Mouse (Mus musculus): Measurements from ENCODE around the gene H2-Q10.
A peak's percentile ranks its signal among the peaks of the same experiment; 100 is the strongest.
"Not testable (repeated sequence)": the region's sequence is repeated elsewhere in the genome, so short reads cannot be mapped to it uniquely, and the experiment has no call there.

H2-Q10 gene

GRCm38 (mm10) chr17:35460513-35461341, 9.2 kb upstream of the H2-Q10 start:
- not testable (repeated sequence) for DNase-seq

GRCm38 (mm10) chr17:35465651-35466050, 4.2 kb upstream of the H2-Q10 start:
- DNase-seq = peak in 1 of 2 experiments; percentile 13

DNA sequence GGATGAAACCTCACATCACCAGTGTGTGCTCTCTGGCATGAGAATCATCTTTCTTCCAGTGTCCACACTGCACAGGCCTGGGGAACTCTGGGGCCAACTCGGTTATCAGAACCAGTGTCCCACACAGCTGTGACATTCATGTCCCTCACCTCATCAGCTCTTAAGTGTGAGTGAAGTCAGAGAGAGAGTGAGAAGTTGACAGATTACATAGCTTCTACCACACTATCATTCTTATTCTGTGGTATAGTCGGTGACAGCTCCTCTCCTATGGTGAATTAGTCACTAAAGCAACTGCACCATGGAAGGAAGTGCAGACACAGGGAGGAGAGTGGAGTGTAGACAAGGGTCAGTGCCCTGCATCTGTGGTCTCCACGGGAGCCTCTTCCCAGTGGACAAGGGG, 953 bp upstream of the H2-Q10 start:
- peak in 1 of 2 experiments; percentile 6 for DNase-seq

DNA sequence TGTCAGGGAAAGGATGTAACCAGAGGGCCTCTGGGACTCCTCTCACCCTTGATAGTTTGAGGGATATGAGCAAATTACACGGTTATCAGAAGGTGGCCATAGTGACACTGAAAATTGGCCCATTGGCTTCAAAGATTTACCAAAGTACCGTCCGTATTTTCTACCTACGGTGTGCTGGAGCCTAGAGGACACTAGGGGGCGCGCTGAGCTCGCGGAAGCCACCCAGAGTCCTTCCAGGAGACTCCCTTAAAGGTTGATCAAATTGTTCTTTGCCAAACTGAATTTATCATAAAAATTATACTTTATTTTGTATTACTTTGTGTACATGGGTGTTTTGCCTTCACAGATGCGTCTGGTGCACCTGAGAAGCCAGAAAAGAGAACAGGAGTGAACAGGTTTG, 14.2 kb downstream of the H2-Q10 start:
- DNase-seq = peak; percentile 43 to 69

- DNase-seq = no peak
These were observed 15.8 kb downstream of the H2-Q10 start for GRCm38 (mm10) chr17:35485702-35486101.

DNA sequence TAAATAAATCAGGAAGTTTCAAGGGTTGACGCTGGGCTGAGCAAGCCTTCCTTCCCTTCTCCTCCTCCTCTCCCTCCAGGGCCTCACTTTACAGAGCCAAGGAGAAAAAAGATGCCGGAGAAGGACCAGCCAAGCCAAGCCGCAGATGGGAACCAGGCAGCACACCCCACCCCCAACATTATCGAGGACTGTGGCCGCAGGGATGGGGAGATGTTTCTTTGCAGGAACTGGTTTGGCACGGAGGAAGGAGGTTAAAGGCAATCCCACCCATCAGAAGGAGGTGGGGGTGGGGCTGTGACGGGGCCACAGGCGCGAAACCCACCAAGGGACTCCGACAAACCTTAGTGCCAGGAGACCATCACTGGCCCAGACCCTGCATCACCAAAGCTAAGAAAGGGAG, 16.8 kb downstream of the H2-Q10 start:
- DNase-seq = no peak

DNA sequence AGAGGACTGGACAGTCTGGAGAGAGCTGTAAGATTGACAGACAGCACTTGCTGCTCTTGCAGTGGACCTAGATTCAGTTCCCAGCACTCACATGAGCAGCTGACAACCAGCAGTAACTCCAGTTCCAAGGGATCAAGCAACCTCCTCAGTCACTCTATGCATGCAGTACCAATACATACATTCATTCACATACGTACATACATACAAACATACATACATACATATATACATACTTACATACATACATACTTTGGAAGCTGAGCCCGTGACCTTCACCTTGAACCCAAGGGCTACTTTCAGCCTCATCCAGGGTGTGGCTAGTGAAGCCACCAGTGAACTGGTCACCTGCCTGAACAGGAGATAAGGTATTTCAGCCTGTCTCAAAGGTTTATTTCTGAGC, 18.2 kb downstream of the H2-Q10 start:
- no peak for DNase-seq

DNA sequence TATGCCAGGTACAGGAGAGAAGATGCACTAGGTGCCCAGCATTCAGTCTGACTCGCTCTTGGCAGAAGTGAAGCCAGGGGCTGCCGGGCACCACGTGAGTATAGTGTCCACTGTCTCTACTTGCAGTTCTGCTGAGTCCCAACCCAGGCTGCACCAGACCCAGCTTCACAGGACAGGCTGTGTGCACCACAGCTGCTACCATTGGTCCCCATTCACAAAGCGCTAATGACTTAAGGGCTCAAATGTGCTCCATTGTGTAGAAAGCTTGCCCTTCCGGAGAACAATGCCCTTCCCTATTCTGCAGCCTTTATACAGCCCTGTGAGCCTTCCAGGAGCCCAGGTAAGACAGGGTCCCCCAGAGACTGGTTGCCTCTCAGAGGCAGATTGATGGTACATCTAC, 20.4 kb downstream of the H2-Q10 start:
- DNase-seq = no peak

DNA sequence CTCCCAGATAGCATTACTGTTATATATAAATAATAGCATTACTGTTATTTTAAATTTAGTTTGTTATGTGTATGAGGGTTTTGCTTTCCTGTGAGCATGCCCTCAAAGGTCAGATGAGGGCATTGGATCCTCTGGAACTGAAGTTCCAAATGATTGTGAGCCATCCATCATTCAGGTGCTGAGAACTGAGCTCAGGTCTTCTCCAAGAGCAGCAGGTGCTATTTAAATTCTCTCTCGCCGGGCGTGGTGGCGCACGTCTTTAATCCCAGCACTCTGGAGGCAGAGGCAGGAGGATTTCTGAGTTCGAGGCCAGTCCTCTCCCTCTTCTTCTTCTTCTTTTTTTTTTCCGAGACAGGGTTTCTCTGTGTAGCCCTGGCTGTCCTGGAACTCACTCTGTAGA, 27.2 kb downstream of the H2-Q10 start:
- no peak for DNase-seq

DNA sequence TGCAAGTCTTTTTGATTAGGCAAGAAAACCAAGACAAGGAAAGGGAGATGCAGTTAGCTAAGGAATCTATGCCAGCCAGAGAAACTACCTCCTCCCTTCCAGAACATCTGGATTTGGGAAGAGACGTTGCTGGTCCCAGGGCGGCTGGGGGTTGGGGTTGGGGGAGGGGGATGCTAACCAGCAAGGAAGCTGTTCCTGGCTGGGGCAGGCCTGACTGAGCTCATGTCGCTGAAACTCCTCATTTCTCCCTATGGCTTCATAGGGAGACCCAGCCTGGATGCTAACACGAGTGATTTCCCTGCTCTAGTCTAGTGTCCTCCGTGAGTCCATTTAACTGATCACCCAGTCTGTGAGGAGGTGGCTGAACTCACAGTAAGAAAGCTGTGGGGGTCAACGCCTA, 32.3 kb downstream of the H2-Q10 start:
- DNase-seq = no peak

DNA sequence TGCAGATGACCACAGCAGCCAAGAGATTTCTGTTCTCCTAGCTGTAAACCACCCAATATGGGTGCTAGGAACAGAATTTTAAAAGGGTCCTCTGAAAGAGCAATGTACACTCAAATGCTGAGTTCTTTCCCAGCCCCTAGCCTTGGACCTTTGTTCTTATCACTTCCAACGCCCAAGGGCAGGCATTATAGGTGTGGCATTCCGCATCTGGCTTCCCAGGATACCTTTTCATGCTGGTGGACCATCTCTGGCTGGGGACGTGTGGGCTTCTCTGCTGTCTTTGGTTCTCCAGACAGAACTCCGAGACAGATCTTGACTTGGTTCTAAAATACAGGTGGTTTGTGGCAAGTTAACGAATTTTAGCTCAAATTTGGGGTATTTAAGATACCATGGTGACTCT, 32.9 kb downstream of the H2-Q10 start:
- no peak for DNase-seq

GRCm38 (mm10) chr17:35503849-35504248, 34.0 kb downstream of the H2-Q10 start:
- DNase-seq = no peak

DNA sequence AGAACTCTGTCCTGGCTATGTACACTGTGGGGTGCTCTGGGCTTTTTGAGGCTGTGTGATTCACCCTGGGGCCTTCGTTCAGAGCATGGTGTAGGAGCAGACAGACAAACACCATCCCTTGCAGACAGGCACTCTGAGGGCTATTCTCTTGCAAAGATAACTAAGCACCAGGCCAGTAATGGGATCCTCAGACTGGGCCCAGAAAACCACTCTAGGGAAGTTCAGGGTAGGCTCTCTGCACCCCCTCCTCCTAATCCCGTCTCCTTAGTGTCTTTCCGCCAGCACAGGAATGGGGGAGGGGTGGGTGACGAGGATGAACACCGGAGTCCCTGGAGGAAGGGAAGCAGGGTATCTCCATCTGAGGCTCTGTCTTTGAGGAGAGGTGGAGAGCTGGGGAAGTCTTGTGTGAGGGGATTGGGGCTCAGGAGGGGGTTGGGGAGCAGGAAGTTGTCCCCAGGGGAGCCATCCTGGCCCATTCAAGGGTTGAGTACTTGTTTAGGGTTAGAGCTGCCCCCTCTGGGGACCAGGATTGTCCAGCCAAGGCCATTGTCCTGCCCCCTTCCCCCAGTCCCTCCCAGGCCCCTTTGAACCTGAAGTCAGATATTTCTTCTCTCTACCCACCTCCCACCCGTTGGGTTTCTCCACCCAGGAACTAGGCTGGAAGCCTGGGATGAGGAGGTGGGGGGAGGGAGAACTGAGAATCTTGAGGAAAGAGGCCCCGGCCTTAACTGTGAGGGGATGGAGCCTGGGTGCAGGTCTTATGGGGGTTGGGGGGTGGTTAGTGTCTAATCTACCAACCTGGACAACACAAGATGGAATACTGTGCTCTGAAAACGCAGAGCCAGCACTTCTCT, 35.0 kb downstream of the H2-Q10 start:
- DNase-seq = no peak

DNA sequence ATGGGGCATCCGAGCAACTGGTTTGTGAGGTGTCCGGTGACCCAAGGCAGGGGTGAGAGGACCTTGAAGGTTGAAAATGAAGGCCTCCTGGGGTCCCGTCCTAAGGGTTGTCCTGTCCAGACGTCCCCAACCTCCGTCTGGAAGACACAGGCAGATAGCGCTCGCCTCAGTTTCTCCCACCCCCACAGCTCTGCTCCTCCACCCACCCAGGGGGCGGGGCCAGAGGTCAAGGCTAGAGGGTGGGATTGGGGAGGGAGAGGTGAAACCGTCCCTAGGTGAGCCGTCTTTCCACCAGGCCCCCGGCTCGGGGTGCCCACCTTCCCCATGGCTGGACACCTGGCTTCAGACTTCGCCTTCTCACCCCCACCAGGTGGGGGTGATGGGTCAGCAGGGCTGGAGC, 35.9 kb downstream of the H2-Q10 start, which contains the start of gene Pou5f1:
TSS of gene Pou5f1 (plus strand) at position 243 of the 400 bp plus-strand sequence.
- DNase-seq = no peak

- no peak for DNase-seq
These were observed 37.0 kb downstream of the H2-Q10 start for GRCm38 (mm10) chr17:35506881-35507280.

DNA sequence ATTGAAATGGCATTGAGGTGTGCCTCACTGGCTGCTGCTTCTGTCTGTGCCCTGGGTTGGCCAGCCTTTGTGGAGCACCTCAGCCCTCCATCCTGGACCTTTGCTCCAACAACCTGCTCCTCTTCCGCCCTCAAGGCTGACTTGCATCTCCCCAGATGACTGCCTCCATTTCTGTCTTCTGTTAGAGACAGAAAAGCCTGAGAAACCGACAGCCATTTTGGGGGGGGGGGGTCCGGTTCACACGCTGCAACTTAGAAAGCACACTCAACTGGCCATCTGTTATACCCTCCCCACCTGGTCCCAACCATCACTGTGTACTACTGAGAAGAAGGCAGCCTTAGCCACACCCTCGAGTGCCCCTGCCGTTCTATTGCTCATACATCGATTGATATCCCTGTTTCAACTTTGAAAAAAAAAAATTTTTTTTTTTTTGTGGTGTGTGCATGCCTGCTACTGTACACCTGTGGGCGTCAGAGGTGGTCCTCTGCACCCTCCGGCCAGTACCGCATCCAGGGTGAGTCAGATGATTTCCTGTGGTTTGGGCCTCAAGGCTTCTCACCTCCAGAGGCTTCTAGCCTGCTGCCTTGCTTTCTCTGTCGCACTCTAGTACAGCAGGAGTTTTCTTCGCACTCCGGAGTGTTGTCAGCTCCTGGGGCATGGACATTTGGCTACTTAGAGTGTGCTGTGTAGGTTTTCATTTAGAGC, 37.8 kb downstream of the H2-Q10 start:
- no peak for DNase-seq

DNA sequence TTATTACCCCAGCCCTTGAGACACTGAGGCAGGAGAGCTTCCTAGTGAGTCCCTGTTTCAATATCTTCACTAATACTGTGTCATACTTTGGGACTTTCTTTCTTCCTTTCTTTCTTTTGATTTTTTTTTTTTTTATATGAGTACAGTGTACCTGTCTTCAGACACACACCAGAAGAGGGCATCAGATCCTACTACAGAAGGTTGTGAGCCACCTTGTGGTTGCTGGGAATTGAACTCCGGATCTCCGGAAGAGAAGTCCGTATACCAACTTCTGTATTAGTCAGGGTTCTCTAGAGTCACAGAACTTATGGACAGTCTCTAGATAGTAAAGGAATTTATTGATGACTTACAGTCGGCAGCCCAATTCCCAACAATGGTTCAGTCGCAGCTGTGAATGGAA, 38.4 kb downstream of the H2-Q10 start:
- DNase-seq = not testable (repeated sequence)

DNA sequence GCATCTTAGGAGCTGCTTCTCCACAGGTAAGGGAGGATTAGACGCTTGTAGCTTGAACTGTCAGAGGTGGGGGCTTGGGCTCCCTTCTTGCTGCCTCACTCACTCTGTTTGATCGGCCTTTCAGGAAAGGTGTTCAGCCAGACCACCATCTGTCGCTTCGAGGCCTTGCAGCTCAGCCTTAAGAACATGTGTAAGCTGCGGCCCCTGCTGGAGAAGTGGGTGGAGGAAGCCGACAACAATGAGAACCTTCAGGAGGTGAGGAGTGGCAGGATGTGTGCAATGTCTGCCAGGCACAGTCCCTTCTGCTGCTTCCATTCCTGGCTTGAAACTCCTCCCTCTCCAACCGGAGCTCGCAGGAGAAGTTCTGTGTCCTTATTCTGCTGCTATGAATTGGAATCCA, 39.4 kb downstream of the H2-Q10 start:
- peak; percentile 62 to 63 for DNase-seq

GRCm38 (mm10) chr17:35512916-35513626, 43.2 kb downstream of the H2-Q10 start:
- DNase-seq = no peak

GRCm38 (mm10) chr17:35513886-35514285, 44.0 kb downstream of the H2-Q10 start:
- DNase-seq = peak; percentile 53 to 83

GRCm38 (mm10) chr17:35514756-35515155, 44.9 kb downstream of the H2-Q10 start:
- no peak for DNase-seq

DNA sequence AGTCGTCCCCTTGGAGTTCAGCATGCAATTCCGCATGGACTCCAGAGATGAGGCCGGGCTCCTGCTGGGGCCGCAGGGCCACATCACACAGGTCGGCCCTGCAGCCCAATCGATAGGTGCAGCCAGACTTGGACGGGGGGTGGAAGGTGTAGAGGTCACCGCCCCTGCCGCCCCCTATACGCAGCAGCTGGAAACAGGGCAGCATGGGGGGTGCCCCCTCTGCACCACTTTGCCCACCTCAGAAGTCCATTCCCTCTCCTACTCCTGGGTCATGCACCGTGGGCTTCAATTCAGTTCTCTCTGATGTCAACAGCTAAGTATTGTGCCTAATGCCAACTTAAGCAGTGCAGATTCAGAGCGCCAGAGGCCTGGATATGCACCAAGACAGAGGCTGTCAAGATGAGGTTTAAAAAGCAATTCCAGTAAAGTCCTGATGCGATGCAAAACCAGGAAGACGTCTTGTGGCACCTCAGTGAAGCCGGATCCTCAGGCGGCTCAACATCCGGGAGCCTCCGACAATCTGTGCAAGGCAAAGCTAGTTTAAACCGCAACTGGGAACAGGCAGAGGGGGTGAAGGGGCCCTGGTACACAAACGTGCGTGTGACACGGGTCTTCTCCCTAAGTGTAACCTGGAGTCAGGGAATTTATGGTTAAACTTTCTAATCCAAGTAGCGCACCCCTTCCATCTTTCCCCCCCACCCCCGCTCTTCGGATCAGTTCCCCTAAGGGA, 46.2 kb downstream of the H2-Q10 start:
- DNase-seq = peak; percentile 51 to 56

Measured in lung, postnatal 4 days (tissue).